Mouse (Mus musculus): ENCODE measurements at regions not wholly inside any gene's neighbourhood (a gene's known extent, or its start where the extent isn't known, plus 50 kb on each side); places are given as distances from the start of the nearest gene placed in this dataset.

DNA sequence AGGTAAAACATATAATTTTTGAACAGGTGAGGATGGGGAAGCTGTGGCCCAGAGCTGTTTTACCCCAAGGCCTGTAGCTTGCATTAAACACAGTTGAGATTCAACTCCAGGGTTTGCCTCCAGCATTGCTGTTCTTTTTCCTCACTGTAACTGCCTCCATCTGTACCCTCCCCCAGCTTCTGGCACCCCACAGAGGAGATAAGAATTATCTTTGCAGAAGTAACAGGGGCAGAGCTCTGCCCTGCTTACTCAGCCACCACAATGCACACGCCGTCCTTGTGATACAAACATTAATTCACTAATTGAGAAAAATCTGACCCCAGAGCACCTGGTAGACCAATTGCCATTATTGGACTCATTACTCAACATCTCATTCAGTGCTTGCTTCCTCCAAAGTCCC, 68.3 kb upstream of the Gpr139 start:
- no peak for ATAC-seq (replicated peaks; ENCODE audit: low FRiP score, low TSS enrichment, poor library complexity, severe bottlenecking)

DNA sequence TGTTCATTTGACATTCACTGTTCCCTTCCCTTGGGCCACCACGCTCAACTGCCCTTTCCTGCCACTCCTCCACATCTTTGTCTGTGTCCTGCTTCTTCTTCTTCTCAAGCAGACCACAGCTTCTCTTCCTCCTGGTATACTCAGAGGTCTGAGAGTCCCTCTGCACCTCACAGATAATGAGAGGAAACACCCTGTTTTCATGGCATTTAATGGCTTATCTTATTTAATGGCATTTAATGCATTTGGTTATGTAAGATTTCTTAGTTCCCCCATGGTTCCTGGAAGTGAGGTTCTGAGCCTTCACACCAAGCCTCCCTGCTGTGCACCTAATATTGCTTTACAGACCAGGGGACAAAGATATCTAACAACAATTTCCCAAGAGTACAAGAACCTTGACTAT, 67.3 kb upstream of the Gpr139 start:
- ATAC-seq (replicated peaks; ENCODE audit: low FRiP score, low TSS enrichment, poor library complexity, severe bottlenecking): no peak

DNA sequence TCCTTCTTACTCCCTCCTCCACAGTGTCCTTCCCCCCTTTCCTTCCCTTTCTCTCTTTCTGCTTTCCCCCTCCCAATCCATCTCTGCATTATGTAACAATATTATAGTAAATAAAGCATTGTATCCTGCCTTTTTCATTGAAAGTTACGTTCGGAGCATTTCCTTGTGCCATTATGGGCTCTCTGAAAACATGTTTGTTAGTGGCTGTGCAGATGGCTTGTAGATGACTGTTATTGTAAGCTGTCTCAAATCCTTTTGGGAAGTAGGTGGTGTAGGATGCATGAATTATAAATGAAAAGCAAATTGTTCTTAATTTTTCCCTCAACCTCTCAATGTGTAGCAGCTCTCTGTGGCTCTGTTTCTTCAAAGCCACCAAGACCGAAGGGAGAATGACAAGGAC, 66.0 kb upstream of the Gpr139 start:
- ATAC-seq (replicated peaks; ENCODE audit: low FRiP score, low TSS enrichment, poor library complexity, severe bottlenecking): no peak

DNA sequence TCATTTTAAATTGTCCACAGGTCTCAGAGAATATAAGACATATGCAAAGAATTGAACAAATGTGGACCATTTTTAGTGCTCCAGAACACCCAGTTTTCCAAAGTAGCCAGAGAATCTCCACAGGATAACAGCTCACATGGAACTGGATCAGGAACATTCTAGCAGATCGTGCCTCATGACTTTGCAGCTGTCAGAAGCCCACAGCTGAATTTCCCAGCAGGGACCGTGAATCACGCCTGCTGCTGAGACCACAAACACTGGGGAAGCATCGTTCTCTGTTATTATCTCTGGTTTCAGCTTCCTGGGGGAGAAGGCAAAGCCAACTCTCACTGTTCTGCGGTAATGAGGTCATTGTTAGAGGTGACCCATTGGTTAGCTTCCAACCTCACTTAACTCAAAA, 60.4 kb upstream of the Gpr139 start:
- no peak for ATAC-seq (replicated peaks; ENCODE audit: low FRiP score, low TSS enrichment, poor library complexity, severe bottlenecking)

DNA sequence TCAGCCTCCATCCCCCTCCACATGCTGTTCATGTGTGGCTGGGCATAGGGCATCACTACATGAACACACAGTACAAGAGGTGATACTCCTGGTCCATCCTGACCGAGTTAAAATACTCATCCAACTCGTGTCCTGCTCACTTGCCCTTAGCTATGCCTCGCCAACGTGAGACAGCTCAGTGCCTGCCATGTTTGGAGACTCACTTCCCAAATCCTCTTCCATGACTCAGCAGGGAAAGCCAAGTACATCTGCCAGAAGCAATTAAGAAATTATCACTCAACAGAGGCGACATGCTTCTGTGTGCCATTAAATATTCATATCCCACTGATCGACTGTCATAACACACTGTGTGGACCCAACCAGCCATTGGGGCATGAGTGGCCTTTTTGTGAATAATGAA, 51.9 kb upstream of the Gpr139 start:
- ATAC-seq (replicated peaks; ENCODE audit: low FRiP score, low TSS enrichment, poor library complexity, severe bottlenecking): no peak
